In genomic region chr8:13676701-13677412, GRCm38 (mm10) we compare ENCODE assay signal across 8 mouse cellular contexts. TPM values are rescaled to one million over a fixed set of nuclear protein-coding genes. Genes with fewer than 3 reads are reported as not detected.
DNase-seq lines count a peak whose midpoint lies in the region; ATAC-seq lines count a peak whose summit lies in the region.

No protein-coding gene starts in this region.

- DNase-seq in B cell, adult 2 months = peak; percentile 76 to 77
- DNase-seq in adrenal gland, postnatal 4 days (ENCODE audit: low spot score in 2 of 2) = peak; percentile 27 to 39
- DNase-seq in kidney, postnatal 10 days = peak; percentile 77
- DNase-seq in liver, embryonic 13.5 days = peak; percentile 41
- DNase-seq in naive thymus-derived CD4-positive, alpha-beta T cell, adult 2 months (ENCODE audit: low read depth) = peak; percentile 87

- peak overlapping the region; percentile 82 for H3K9ac ChIP-seq in embryonic facial prominence, embryonic 13.5 days
- peak overlapping the region; percentile 89 for H3K9ac ChIP-seq in heart, embryonic 13.5 days
- peak overlapping the region; percentile 81 for H3K9ac ChIP-seq in liver, embryonic 13.5 days
- H3K9ac ChIP-seq in stomach, embryonic 14.5 days (replicated peaks; ENCODE audit: low read depth, low read length) = peak overlapping the region; percentile 31; the same call in 1 of the 2 replicates

- H3K4me2 ChIP-seq in embryonic facial prominence, embryonic 13.5 days = peak overlapping the region; percentile 85
- H3K4me2 ChIP-seq in heart, embryonic 13.5 days = peak overlapping the region; percentile 74
- peak overlapping the region; percentile 99 for H3K4me2 ChIP-seq in liver, embryonic 13.5 days
- peak overlapping the region; percentile 77 for H3K4me2 ChIP-seq in stomach, embryonic 14.5 days (replicated peaks; ENCODE audit: low read depth, low read length)

- WGBS in embryonic facial prominence, embryonic 13.5 days = under 1% methylated on average over 46 of the region's 47 CpGs
- under 1% methylated on average over 47 of the region's 47 CpGs for WGBS in heart, embryonic 13.5 days
- 0% methylated on average over 46 of the region's 47 CpGs for WGBS in liver, embryonic 13.5 days (ENCODE audit: insufficient replicate concordance)
- WGBS in stomach, embryonic 14.5 days = under 1% methylated on average over 47 of the region's 47 CpGs

- no peaks in the 10 kb centered on the region for H3K36me3 ChIP-seq in embryonic facial prominence, embryonic 13.5 days
- H3K36me3 ChIP-seq in heart, embryonic 13.5 days = no peaks in the 10 kb centered on the region
- no peaks in the 10 kb centered on the region for H3K36me3 ChIP-seq in liver, embryonic 13.5 days
- H3K36me3 ChIP-seq in stomach, embryonic 14.5 days (ENCODE audit: control insufficient read depth, insufficient read depth, low read length) = no peaks in the 10 kb centered on the region

- no peaks in the 10 kb centered on the region for H3K9me3 ChIP-seq in embryonic facial prominence, embryonic 13.5 days
- H3K9me3 ChIP-seq in heart, embryonic 13.5 days = no peaks in the 10 kb centered on the region
- H3K9me3 ChIP-seq in liver, embryonic 13.5 days (replicated peaks) = no peaks in the 10 kb centered on the region
- no peaks in the 10 kb centered on the region for H3K9me3 ChIP-seq in stomach, embryonic 14.5 days (ENCODE audit: control insufficient read depth, low read depth, low read length)

- ATAC-seq in embryonic facial prominence, embryonic 13.5 days (ENCODE audit: insufficient number of reproducible peaks, insufficient read depth, low FRiP score, low TSS enrichment, low read depth) = peak; percentile 34
- ATAC-seq in heart, embryonic 13.5 days (ENCODE audit: extremely low read depth, insufficient number of reproducible peaks, low FRiP score, low TSS enrichment) = peak; percentile 16
- ATAC-seq in liver, embryonic 13.5 days (ENCODE audit: low read depth) = peak; percentile 34
- ATAC-seq in stomach, embryonic 14.5 days (ENCODE audit: insufficient number of reproducible peaks, insufficient read depth, low FRiP score, low read depth) = peak; percentile 66

- peaks cover 27% of the 10 kb centered on the region for H3K27me3 ChIP-seq in embryonic facial prominence, embryonic 13.5 days
- peaks cover 14% of the 10 kb centered on the region for H3K27me3 ChIP-seq in heart, embryonic 13.5 days (replicated peaks)
- no peaks in the 10 kb centered on the region for H3K27me3 ChIP-seq in liver, embryonic 13.5 days
- 0 out of 2 replicates have a peak, but pooled peaks cover 4% of the 10 kb centered on the region for H3K27me3 ChIP-seq in stomach, embryonic 14.5 days (ENCODE audit: control insufficient read depth, insufficient read depth, low read length)

- peak overlapping the region; percentile 73 for H3K27ac ChIP-seq in embryonic facial prominence, embryonic 13.5 days
- H3K27ac ChIP-seq in heart, embryonic 13.5 days (replicated peaks) = peak overlapping the region; percentile 88
- H3K27ac ChIP-seq in liver, embryonic 13.5 days = peak overlapping the region; percentile 72
- H3K27ac ChIP-seq in stomach, embryonic 14.5 days (ENCODE audit: low read length) = peak overlapping the region; percentile 73; the same call in 1 of the 2 replicates

- peaks cover 28% of the 10 kb centered on the region for H3K4me1 ChIP-seq in embryonic facial prominence, embryonic 13.5 days
- peaks cover 57% of the 10 kb centered on the region for H3K4me1 ChIP-seq in heart, embryonic 13.5 days
- peaks cover 64% of the 10 kb centered on the region for H3K4me1 ChIP-seq in liver, embryonic 13.5 days (replicated peaks)
- peaks cover 18% of the 10 kb centered on the region for H3K4me1 ChIP-seq in stomach, embryonic 14.5 days (ENCODE audit: control insufficient read depth, insufficient read depth, low read length)

- H3K4me3 ChIP-seq in embryonic facial prominence, embryonic 13.5 days = peak overlapping the region; percentile 82
- peak overlapping the region; percentile 82 for H3K4me3 ChIP-seq in heart, embryonic 13.5 days
- H3K4me3 ChIP-seq in liver, embryonic 13.5 days (replicated peaks) = peak overlapping the region; percentile 80
- H3K4me3 ChIP-seq in stomach, embryonic 14.5 days (ENCODE audit: low read depth, low read length) = peak overlapping the region; percentile 65

RNA-seq across cellular contexts. Expression of gene Rasa3, which starts 0.5 kb away (rescaled TPM):
- 10 to 100 TPM; 46.2 to 47.3 TPM for total RNA-seq in adrenal gland, postnatal 4 days (2021)
- polyA plus RNA-seq in embryonic facial prominence, embryonic 13.5 days (2015; fragmentation: Nextera tagmentation; extraction: Ambion mirVana) = 25.5 and 29.1 TPM in 2 replicates
- polyA plus RNA-seq in heart, embryonic 13.5 days (2015; fragmentation: Nextera tagmentation; extraction: Ambion mirVana) = 23.4 and 24.4 TPM in 2 replicates
- 15.9 and 19.1 TPM in 2 replicates for polyA plus RNA-seq in liver, embryonic 13.5 days (2015; fragmentation: Nextera tagmentation; extraction: Ambion mirVana)
- 23.0 and 27.7 TPM in 2 replicates for polyA plus RNA-seq in stomach, embryonic 14.5 days (2014; fragmentation: Nextera tagmentation; extraction: Ambion mirVana)

RNA-seq across cellular contexts. Expression of gene Cfap97d2, which starts 28.8 kb away (rescaled TPM):
- total RNA-seq in adrenal gland, postnatal 4 days (2021) = under 1 TPM; 0.51 to 0.64 TPM
- polyA plus RNA-seq in embryonic facial prominence, embryonic 13.5 days (2015; fragmentation: Nextera tagmentation; extraction: Ambion mirVana) = 0.15 TPM in 1 of 2 replicates, not detected in the other
- not detected in 2 replicates for polyA plus RNA-seq in heart, embryonic 13.5 days (2015; fragmentation: Nextera tagmentation; extraction: Ambion mirVana)
- not detected in 2 replicates for polyA plus RNA-seq in liver, embryonic 13.5 days (2015; fragmentation: Nextera tagmentation; extraction: Ambion mirVana)
- polyA plus RNA-seq in stomach, embryonic 14.5 days (2014; fragmentation: Nextera tagmentation; extraction: Ambion mirVana) = 0.12 TPM in 1 of 2 replicates, not detected in the other

Comparison
In these comparisons a context has a peak if more than half of its experiments do, and no peak if none do; other contexts are left out.
1. Peak in every context shown above with its lines: DNase-seq, ATAC-seq, H3K4me3 ChIP-seq and H3K27ac ChIP-seq.
2. DNase-seq: peak in every context shown above with its lines; median percentile 87 in naive thymus-derived CD4-positive, alpha-beta T cell, adult 2 months; 77 in kidney, postnatal 10 days; 76 in B cell, adult 2 months; 41 in liver, embryonic 13.5 days; 33 in adrenal gland, postnatal 4 days.
3. ATAC-seq: peak in every context shown above with its lines; median percentile 66 in stomach, embryonic 14.5 days; 34 in embryonic facial prominence, embryonic 13.5 days; 34 in liver, embryonic 13.5 days; 16 in heart, embryonic 13.5 days.
4. H3K9ac ChIP-seq: peak in every context shown above with its lines; median percentile 89 in heart, embryonic 13.5 days; 82 in embryonic facial prominence, embryonic 13.5 days; 81 in liver, embryonic 13.5 days; 31 in stomach, embryonic 14.5 days.